Mouse (Mus musculus) left cerebral cortex, postnatal 36 days (tissue): ENCODE measurements around the gene Sertad1. TPM values are rescaled to one million over a fixed set of nuclear protein-coding genes. Genes with fewer than 3 reads are reported as not detected.
A peak's percentile ranks its signal among the peaks of the same experiment; 100 is the strongest.

Source experiments
- DNase-seq, 2 experiments: peaks; one replicate each; pipeline ENCODE4 v3.0.0; 2021 to 2022; ENCODE audit warnings: low spot score in 2 of 2, mixed read lengths in 1 of 2
- intact Hi-C: fragments of 180-260 bp; cut with DNase I; formaldehyde crosslinking; loops from one replicate; pipeline ENCODE4 v1.15.1; 2025
- total RNA-seq, 2 experiments: library from RNA; stranded (reverse); gene quantifications; 2 replicates each; pipeline ENCODE4 v1.2.3; 2021

Gene Sertad1
- total RNA-seq: 10 to 100 TPM; 17.2 to 20.0 TPM

GRCm38 (mm10) chr7:27486770-27487697 lies at the start of gene Sertad1:
TSS of gene Sertad1 (plus strand) at chr7:27486910.
- DNase-seq: peak; percentile 100
- intact Hi-C loops: loop anchor here (2.0 to 10.0 kb wide), 2 partner anchors 40 to 152 kb away; partner anchors contain the start of genes Blvrb, Ltbp4 and Sptbn4

GRCm38 (mm10) chr7:27437544-27437943 lies 49.2 kb upstream of the Sertad1 start:
- intact Hi-C loops: no loop called here
- no peak for DNase-seq

GRCm38 (mm10) chr7:27440014-27440413 lies 46.7 kb upstream of the Sertad1 start:
- intact Hi-C loops: no loop called here
- DNase-seq: no peak

- peak; percentile 30 to 42 for DNase-seq
- intact Hi-C loops: loop anchor here (2.0 to 5.0 kb wide), 4 partner anchors 41 to 109 kb away; partner anchors contain the start of genes Ltbp4 and Sertad1
Measured at GRCm38 (mm10) chr7:27446051-27446450, 40.7 kb upstream of the Sertad1 start.

- peak; percentile 76 to 80 for DNase-seq
- intact Hi-C loops: loop anchor here (2.0 to 5.0 kb wide), 4 partner anchors 40 to 109 kb away; partner anchors contain the start of genes Ltbp4 and Sertad1
Measured at GRCm38 (mm10) chr7:27446521-27447418, 39.9 kb upstream of the Sertad1 start.

- intact Hi-C loops: loop anchor here (2.0 to 5.0 kb wide), 4 partner anchors 39 to 110 kb away; partner anchors contain the start of genes Ltbp4 and Sertad1
Measured at GRCm38 (mm10) chr7:27447419-27448286, 39.1 kb upstream of the Sertad1 start, which contains the start of the genes Sptbn4 and Blvrb. TSS of gene Sptbn4 (minus strand) at chr7:27447686. TSS of gene Blvrb (plus strand) at chr7:27447978.

GRCm38 (mm10) chr7:27448421-27449206 lies 38.1 kb upstream of the Sertad1 start:
- intact Hi-C loops: loop anchor here (5.0 kb wide), 2 partner anchors 94 to 111 kb away; partner anchors contain the start of gene Ltbp4
- peak in 1 of 2 experiments; percentile 19 for DNase-seq

More at GRCm38 (mm10) chr7:27447419-27448286, 39.1 kb upstream of the Sertad1 start, which contains the start of the genes Sptbn4 and Blvrb:
- peak; percentile 96 for DNase-seq

- DNase-seq: peak; percentile 40 to 61
Measured at GRCm38 (mm10) chr7:27449256-27449862, 37.4 kb upstream of the Sertad1 start.

GRCm38 (mm10) chr7:27451359-27451758 lies 35.4 kb upstream of the Sertad1 start:
- no peak for DNase-seq
- intact Hi-C loops: no loop called here

More at GRCm38 (mm10) chr7:27449256-27449862, 37.4 kb upstream of the Sertad1 start:
- intact Hi-C loops: loop anchor here (5.0 kb wide), 2 partner anchors 93 to 112 kb away; partner anchors contain the start of gene Ltbp4

- DNase-seq: no peak
- intact Hi-C loops: no loop called here
Measured at GRCm38 (mm10) chr7:27452206-27452770, 34.4 kb upstream of the Sertad1 start.

- no peak for DNase-seq
- intact Hi-C loops: no loop called here
Measured at GRCm38 (mm10) chr7:27454461-27455121, 32.1 kb upstream of the Sertad1 start.

- intact Hi-C loops: no loop called here
- no peak for DNase-seq
Measured at GRCm38 (mm10) chr7:27455273-27455672, 31.4 kb upstream of the Sertad1 start.

GRCm38 (mm10) chr7:27458614-27459013 lies 28.1 kb upstream of the Sertad1 start:
- no peak for DNase-seq
- intact Hi-C loops: no loop called here

GRCm38 (mm10) chr7:27459640-27460039 lies 27.1 kb upstream of the Sertad1 start:
- intact Hi-C loops: no loop called here
- DNase-seq: no peak

- intact Hi-C loops: no loop called here
Measured at GRCm38 (mm10) chr7:27460477-27460876, 26.2 kb upstream of the Sertad1 start.

GRCm38 (mm10) chr7:27467648-27468047 lies 19.1 kb upstream of the Sertad1 start:
- intact Hi-C loops: no loop called here
- DNase-seq: no peak

More at GRCm38 (mm10) chr7:27460477-27460876, 26.2 kb upstream of the Sertad1 start:
- DNase-seq: no peak
